Mouse (Mus musculus) heart, embryonic 14.5 days (tissue): ENCODE measurements around the gene Lmbrd2. TPM values are rescaled to one million over a fixed set of nuclear protein-coding genes. Genes with fewer than 3 reads are reported as not detected.
"Not testable (repeated sequence)": the region's sequence is repeated elsewhere in the genome, so short reads cannot be mapped to it uniquely, and the experiment has no call there.

Experiments used
- ATAC-seq: fragments of 200-750 bp; cut with Nextera tagmentation; 2 replicates; pipeline ENCODE4 v1.8.0; 2017; ENCODE audit warnings: low read depth, moderate TSS enrichment; ENCODE audit not compliant: insufficient number of reproducible peaks, insufficient read depth, low FRiP score
- H3K27ac ChIP-seq, 2 experiments: fragments of 200-500 bp in 1 of 2; fragments of 300-500 bp in 1 of 2; sonication (generic) in 1 of 2; replicated peaks in 1 of 2; 2 replicates each; pipeline ENCODE4 v1.5.1; 2012 to 2014; ENCODE audit warnings: low read depth in 2 of 2, low read length in 2 of 2, control low read depth in 1 of 2, mild to moderate bottlenecking in 1 of 2, mixed read lengths in 1 of 2; ENCODE audit not compliant: control insufficient read depth in 1 of 2, insufficient read depth in 1 of 2
- H3K27me3 ChIP-seq: fragments of 300-500 bp; sonication (generic); 2 replicates; pipeline ENCODE4 v1.6.1; 2014; ENCODE audit warnings: mild to moderate bottlenecking, low read length, control low read depth; ENCODE audit not compliant: control insufficient read depth, insufficient read depth
- H3K36me3 ChIP-seq: fragments of 300-500 bp; sonication (generic); 2 replicates; pipeline ENCODE4 v1.6.1; 2014; ENCODE audit warnings: mild to moderate bottlenecking, control low read depth, low read length, mixed read lengths; ENCODE audit not compliant: control insufficient read depth, insufficient read depth
- H3K4me1 ChIP-seq, 2 experiments: fragments of 200-500 bp in 1 of 2; fragments of 300-500 bp in 1 of 2; sonication (generic) in 1 of 2; 2 replicates each; pipeline ENCODE4 v1.6.1; 2012 to 2014; ENCODE audit warnings: low read length in 2 of 2, control low read depth in 1 of 2, mixed read lengths in 1 of 2; ENCODE audit not compliant: control insufficient read depth in 2 of 2, insufficient read depth in 2 of 2
- H3K4me2 ChIP-seq: fragments of 300-500 bp; sonication (generic); 2 replicates; pipeline ENCODE4 v1.6.1; 2014; ENCODE audit warnings: mild to moderate bottlenecking, low read length
- H3K4me3 ChIP-seq, 2 experiments: fragments of 200-500 bp in 1 of 2; fragments of 300-500 bp in 1 of 2; sonication (generic) in 1 of 2; 2 replicates each; pipeline ENCODE4 v1.5.1; 2012 to 2014; ENCODE audit warnings: low read length in 2 of 2, mild to moderate bottlenecking in 2 of 2, control low read depth in 1 of 2, low read depth in 1 of 2, moderate library complexity in 1 of 2; ENCODE audit not compliant: control insufficient read depth in 1 of 2, insufficient read depth in 1 of 2
- H3K9ac ChIP-seq: fragments of 300-500 bp; sonication (generic); 2 replicates; pipeline ENCODE4 v1.6.1; 2014; ENCODE audit warnings: mild to moderate bottlenecking, low read length
- H3K9me3 ChIP-seq: fragments of 300-500 bp; sonication (generic); 2 replicates; pipeline ENCODE4 v1.6.1; 2016; ENCODE audit warnings: low read length, control low read depth; ENCODE audit not compliant: control insufficient read depth
- whole genome bisulfite sequencing: fragments of 180-500 bp; shearing (Covaris S2); extraction: QIAGEN DNeasy Blood & Tissue Kit; methylation state at CpG from one replicate; pipeline ENCODE4 v1.1.7; 2014; 5-methylcytosine and 5-hydroxymethylcytosine counted together
- polyA plus RNA-seq: library from polyadenylated mRNA; unstranded; fragments of >200 nt; fragmentation: Nextera tagmentation; extraction: Ambion mirVana; gene quantifications from 2 replicates; pipeline ENCODE4 v1.2.1, GENCODE M21; 2014

Gene Lmbrd2
- polyA plus RNA-seq, 1 experiment from 2014 or later = 3.8 TPM

GRCm38 (mm10) chr15:9140684-9141171, 378 bp downstream of the Lmbrd2 start:
- Histone ChIP-seq H3K4me1 (peaks cover 3 to 17% of the 10 kb centered on the region in 2 experiments), H3K9ac (peak overlapping the region; percentile 90), H3K9me3 (no peaks in the 10 kb centered on the region), H3K27ac (peak overlapping the region; percentile 77 to 79), H3K27me3 (no peaks in the 10 kb centered on the region), H3K4me3 (peak overlapping the region; percentile 92 to 96), H3K36me3 (peaks cover 23% of the 10 kb centered on the region), H3K4me2 (peak overlapping the region; percentile 84)
- ATAC-seq = peak; percentile 58
- WGBS = under 1% methylated on average over 37 of the region's 37 CpGs

- peaks cover 60% of the 10 kb centered on the region for H3K36me3 ChIP-seq
- H3K4me1 ChIP-seq = no peaks in the 10 kb centered on the region
- H3K9ac ChIP-seq = no peak within 1 kb of the TSS
- H3K27me3 ChIP-seq = no peaks in the 10 kb centered on the region
- no peaks in the 10 kb centered on the region for H3K9me3 ChIP-seq
- H3K4me3 ChIP-seq = no peak within 1 kb of the TSS
- H3K4me2 ChIP-seq = no peak within 1 kb of the TSS
- ATAC-seq = no peak
- H3K27ac ChIP-seq = no peak within 1 kb of the TSS
Measured at GRCm38 (mm10) chr15:9155325-9155724, 15.0 kb downstream of the Lmbrd2 start, which contains the start of gene Skp2. Gene Skp2 (minus strand): TSS chr15:9155425.

- ATAC-seq = no peak
- no peak overlapping the region for H3K4me2 ChIP-seq
- no peaks in the 10 kb centered on the region for H3K4me1 ChIP-seq
- H3K9ac ChIP-seq = no peak overlapping the region
- H3K27ac ChIP-seq = no peak overlapping the region
- no peaks in the 10 kb centered on the region for H3K27me3 ChIP-seq
- peaks cover 29% of the 10 kb centered on the region for H3K36me3 ChIP-seq
- H3K4me3 ChIP-seq = no peak overlapping the region
- WGBS = 78% methylated on average over 4 of the region's 4 CpGs
- no peaks in the 10 kb centered on the region for H3K9me3 ChIP-seq
Measured at GRCm38 (mm10) chr15:9162557-9163070, 22.3 kb downstream of the Lmbrd2 start.

- Histone ChIP-seq H3K9ac (no peak overlapping the region), H3K4me2 (no peak overlapping the region), H3K9me3 (no peaks in the 10 kb centered on the region), H3K27me3 (no peaks in the 10 kb centered on the region), H3K27ac (no peak overlapping the region), H3K4me1 (no peaks in the 10 kb centered on the region), H3K36me3 (peaks cover 36% of the 10 kb centered on the region), H3K4me3 (no peak overlapping the region)
- ATAC-seq = no peak
- WGBS = 72% methylated on average over 6 of the region's 6 CpGs
Measured at GRCm38 (mm10) chr15:9164125-9164524, 23.8 kb downstream of the Lmbrd2 start.

GRCm38 (mm10) chr15:9177038-9177437, 36.7 kb downstream of the Lmbrd2 start:
- no peak overlapping the region for H3K9ac ChIP-seq
- no peaks in the 10 kb centered on the region for H3K27me3 ChIP-seq
- 92% methylated on average over 3 of the region's 3 CpGs for WGBS
- no peak overlapping the region for H3K4me2 ChIP-seq
- H3K9me3 ChIP-seq = no peaks in the 10 kb centered on the region
- peaks cover 48% of the 10 kb centered on the region for H3K36me3 ChIP-seq
- no peak overlapping the region for H3K27ac ChIP-seq
- no peak for ATAC-seq
- H3K4me1 ChIP-seq = no peaks in the 10 kb centered on the region
- H3K4me3 ChIP-seq = no peak overlapping the region

- no peak overlapping the region for H3K9ac ChIP-seq
- H3K27me3 ChIP-seq = no peaks in the 10 kb centered on the region
- 85% methylated on average over 5 of the region's 5 CpGs for WGBS
- H3K4me3 ChIP-seq = no peak overlapping the region
- ATAC-seq = no peak
- peaks cover 48% of the 10 kb centered on the region for H3K36me3 ChIP-seq
- H3K4me1 ChIP-seq = no peaks in the 10 kb centered on the region
- H3K9me3 ChIP-seq = no peaks in the 10 kb centered on the region
- no peak overlapping the region for H3K4me2 ChIP-seq
- H3K27ac ChIP-seq = no peak overlapping the region
Measured at GRCm38 (mm10) chr15:9183995-9184394, 43.6 kb downstream of the Lmbrd2 start.

- Histone ChIP-seq H3K4me1 (no peaks in the 10 kb centered on the region), H3K4me2 (no peak overlapping the region), H3K9ac (no peak overlapping the region), H3K27ac (no peak overlapping the region), H3K27me3 (no peaks in the 10 kb centered on the region), H3K9me3 (no peaks in the 10 kb centered on the region), H3K4me3 (no peak overlapping the region), H3K36me3 (peaks cover 42% of the 10 kb centered on the region)
- 91% methylated on average over 2 of the region's 2 CpGs for WGBS
- no peak for ATAC-seq
Measured at GRCm38 (mm10) chr15:9189796-9190195, 49.4 kb downstream of the Lmbrd2 start.

GRCm38 (mm10) chr15:9192685-9193084, 52.3 kb downstream of the Lmbrd2 start:
- not testable (repeated sequence) for H3K4me2 ChIP-seq, H3K4me1 ChIP-seq, H3K27ac ChIP-seq, H3K4me3 ChIP-seq, H3K9me3 ChIP-seq, H3K9ac ChIP-seq, H3K27me3 ChIP-seq, ATAC-seq
- peaks cover 45% of the 10 kb centered on the region for H3K36me3 ChIP-seq
